Mouse (Mus musculus): ENCODE results near the gene Sema4d.

GRCm38 (mm10) chr13:51780509-51781155 lies 12.9 kb downstream of the Sema4d start:
- TF ChIP-seq CTCF (IDR thresholded peaks at IDR 0.05; ENCODE audit: low read depth) = no peak
- TF ChIP-seq EP300 (IDR thresholded peaks at IDR 0.05; ENCODE audit: low read depth) = no peak

Measured in liver, postnatal 0 days (tissue).